Mouse (Mus musculus) gastrocnemius, adult 8-10 months (tissue): ENCODE results near the gene Zbtb22. TPM values are rescaled to one million over a fixed set of nuclear protein-coding genes. Genes with fewer than 3 reads are reported as not detected.
"Not testable (repeated sequence)": the region's sequence is repeated elsewhere in the genome, so short reads cannot be mapped to it uniquely, and the experiment has no call there.

Source experiments
- DNase-seq, 2 experiments: peaks; one replicate each; pipeline ENCODE4 v3.0.0; 2022; ENCODE audit warnings: low spot score in 2 of 2
- total RNA-seq, 4 experiments: library from RNA; stranded (reverse); gene quantifications; 2 replicates each; pipeline ENCODE4 v1.2.4; 2022

Zbtb22 gene
- total RNA-seq, 4 experiments from 2014 or later: 14.5 to 18.7 (median 17.1) TPM

DNA sequence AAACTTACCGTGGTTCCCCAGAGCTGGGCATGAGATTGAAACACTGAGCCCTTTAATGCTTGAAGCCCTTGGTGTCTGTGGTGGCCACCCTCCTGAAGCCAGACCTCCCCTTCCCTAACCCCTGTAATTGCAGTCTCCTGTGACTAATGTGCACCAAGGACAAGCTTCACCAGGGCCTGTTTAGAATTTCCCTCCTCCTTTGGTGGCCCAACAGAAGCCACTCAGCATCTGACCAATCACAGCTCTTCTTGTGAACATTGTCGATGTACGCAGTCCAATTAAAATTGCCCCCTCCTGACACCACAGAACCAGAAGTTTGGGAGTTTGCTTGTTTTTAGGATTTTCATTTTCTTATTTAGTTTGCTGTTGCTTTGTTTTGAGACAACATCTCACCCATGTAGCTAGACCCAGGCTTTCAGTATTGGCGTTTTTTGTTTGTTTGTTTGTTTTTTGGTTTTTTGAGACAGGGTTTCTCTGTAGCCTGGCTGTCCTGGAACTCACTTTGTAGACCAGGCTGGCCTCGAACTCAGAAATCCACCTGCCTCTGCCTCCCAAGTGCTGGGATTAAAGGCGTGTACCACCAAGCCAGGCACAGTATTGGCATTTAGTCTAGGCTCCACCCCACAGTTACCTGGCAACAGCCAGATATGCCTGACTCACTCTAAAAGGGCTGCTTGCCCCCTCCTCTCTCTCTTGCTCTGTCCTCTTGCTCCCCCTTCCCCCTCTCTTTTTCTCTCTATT is 11.6 kb upstream of the Zbtb22 start:
- not testable (repeated sequence) for DNase-seq

- not testable (repeated sequence) for DNase-seq
Observed at GRCm38 (mm10) chr17:33904835-33905234, 10.9 kb upstream of the Zbtb22 start, which contains the start of gene Platr17. Gene Platr17 (plus strand): TSS chr17:33905135.

GRCm38 (mm10) chr17:33908331-33909076 is 7.2 kb upstream of the Zbtb22 start:
- DNase-seq: no peak

- peak; percentile 97 to 98 for DNase-seq
Observed at GRCm38 (mm10) chr17:33909077-33909868, 6.4 kb upstream of the Zbtb22 start, which contains the start of gene Daxx. Gene Daxx (plus strand): TSS chr17:33909414.

- DNase-seq: no peak
Observed at GRCm38 (mm10) chr17:33909869-33910250, 5.8 kb upstream of the Zbtb22 start.

GRCm38 (mm10) chr17:33910346-33911051 is 5.2 kb upstream of the Zbtb22 start:
- no peak for DNase-seq

- no peak for DNase-seq
Observed at GRCm38 (mm10) chr17:33911052-33911812, 4.5 kb upstream of the Zbtb22 start.

- DNase-seq: no peak
Observed at GRCm38 (mm10) chr17:33911813-33912414, 3.8 kb upstream of the Zbtb22 start.

DNA sequence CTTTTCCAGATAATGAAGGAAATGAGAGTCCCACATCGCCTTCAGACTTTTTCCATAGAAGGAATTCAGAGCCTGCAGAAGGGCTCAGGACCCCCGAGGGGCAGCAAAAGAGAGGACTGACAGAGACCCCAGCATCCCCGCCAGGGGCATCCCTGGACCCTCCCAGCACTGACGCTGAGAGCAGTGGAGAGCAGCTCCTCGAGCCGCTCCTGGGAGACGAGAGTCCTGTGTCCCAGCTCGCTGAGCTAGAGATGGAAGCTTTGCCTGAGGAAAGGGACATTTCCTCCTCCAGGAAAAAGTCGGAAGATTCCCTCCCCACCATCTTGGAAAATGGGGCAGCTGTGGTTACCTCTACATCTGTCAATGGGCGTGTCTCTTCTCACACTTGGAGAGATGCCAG is 2.4 kb upstream of the Zbtb22 start:
- no peak for DNase-seq

DNA sequence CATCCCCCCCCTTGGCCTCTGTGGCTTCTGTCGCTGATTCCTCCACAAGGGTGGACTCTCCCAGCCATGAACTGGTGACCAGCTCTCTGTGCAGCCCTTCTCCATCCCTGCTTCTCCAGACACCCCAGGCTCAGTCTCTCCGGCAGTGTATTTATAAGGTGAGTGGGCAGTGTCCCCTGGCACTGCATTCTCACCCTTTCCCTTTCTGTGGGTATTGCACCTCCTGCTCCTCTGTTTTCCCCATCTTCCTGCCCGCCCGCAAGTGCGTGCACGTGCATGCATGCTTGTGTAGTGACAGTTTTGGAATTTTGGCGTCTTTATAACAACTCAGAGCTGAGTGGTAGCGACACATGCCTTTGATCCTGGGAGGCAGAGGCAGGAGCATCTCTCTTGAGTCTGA is 1.8 kb upstream of the Zbtb22 start:
- DNase-seq: no peak

DNA sequence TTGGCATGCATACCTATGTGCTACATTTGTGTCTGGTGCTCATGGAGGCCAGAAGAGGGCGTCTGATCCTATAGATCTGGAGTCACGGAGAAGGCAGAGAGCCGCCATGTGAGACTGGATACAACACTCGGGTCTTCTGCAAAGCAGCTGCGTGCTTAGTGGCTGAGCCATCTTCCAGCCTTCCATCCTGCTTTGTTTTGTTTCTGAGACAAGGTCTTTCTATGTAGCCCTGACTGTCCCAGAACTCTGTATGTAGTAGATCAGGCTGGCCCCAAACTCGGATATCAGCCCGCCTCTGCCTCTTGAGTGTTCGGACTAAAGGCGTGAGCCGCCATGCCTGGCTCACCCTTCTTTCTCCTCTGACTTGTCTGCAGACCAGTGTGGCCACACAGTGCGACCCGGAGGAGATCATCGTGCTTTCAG is 724 bp upstream of the Zbtb22 start:
- no peak for DNase-seq

- no peak for DNase-seq
Observed at GRCm38 (mm10) chr17:33916294-33916693, 590 bp downstream of the Zbtb22 start.

DNA sequence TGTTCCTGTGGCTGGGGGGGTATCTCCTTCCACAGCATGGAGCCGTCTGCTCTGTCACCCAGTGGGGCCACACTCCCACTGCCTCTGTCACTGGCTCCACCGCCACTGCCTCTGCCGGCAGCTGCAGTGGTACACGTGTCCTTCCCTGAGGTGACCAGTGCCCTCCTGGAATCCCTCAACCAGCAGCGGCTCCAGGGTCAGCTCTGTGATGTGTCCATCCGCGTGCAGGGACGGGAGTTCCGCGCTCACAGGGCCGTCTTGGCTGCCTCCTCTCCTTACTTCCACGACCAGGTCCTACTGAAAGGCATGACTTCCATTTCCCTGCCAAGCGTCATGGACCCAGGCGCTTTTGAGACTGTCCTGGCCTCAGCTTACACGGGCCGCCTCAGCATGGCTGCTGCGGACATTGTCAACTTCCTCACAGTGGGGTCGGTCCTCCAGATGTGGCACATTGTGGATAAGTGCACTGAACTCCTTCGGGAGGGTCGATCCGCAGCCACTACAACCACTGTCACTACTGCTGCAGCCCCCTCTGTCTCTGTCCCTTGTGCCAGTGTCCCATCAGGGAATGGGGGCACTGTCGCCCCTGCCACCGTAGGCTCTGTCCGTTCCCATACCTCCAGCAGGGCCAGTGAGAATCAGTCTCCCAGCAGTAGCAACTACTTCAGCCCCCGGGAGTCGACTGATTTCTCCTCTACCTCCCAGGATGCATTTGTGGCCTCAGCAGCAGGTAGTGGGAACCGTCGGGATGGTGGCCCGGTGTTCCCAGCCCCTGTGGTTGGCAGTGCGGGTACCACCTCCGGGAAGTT is 1.3 kb downstream of the Zbtb22 start:
- DNase-seq: no peak

DNA sequence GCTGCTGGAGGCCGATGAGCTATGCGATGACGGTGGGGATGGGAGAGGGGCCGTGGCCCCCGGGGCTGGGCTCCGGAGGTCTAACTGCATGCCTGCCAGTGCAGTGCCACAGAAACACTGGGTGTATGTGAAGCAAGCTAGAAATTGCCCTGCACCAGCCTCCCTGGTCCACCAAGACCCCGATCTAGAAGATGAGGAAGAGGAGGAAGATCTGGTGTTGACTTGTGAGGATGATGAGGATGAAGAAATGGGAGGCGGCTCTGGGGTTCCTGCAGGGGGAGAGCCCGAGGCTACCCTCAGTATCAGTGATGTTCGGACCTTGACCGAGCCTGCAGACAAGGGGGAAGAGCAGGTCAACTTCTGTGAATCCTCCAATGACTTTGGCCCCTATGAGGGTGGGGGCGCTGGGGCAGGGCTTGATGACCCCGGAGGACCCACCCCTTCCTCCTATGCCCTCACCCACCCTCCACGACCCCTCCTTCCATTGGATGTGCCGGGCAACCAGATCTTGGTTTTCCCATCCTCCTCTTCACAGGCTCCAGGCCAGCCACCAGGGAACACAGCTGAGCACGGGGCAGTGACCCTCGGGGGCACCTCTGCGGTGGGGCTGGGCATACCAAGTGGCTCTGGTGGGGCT is 2.1 kb downstream of the Zbtb22 start:
- DNase-seq: no peak

GRCm38 (mm10) chr17:33918293-33919203 is 2.8 kb downstream of the Zbtb22 start:
- peak in 1 of 2 experiments; percentile 48 for DNase-seq

- peak; percentile 69 to 81 for DNase-seq
Observed at GRCm38 (mm10) chr17:33919351-33920281, 3.9 kb downstream of the Zbtb22 start.
